Mouse (Mus musculus): Measurements from ENCODE around the gene Hist1h3i.
"Not testable (repeated sequence)": the region's sequence is repeated elsewhere in the genome, so short reads cannot be mapped to it uniquely, and the experiment has no call there.

- TF ChIP-seq CTCF (IDR thresholded peaks at IDR 0.05; ENCODE audit: low read depth) = not testable (repeated sequence)
- TF ChIP-seq EP300 (IDR thresholded peaks at IDR 0.05; ENCODE audit: low read depth) = peak; percentile 90
These were observed 32.8 kb downstream of the Hist1h3i start, which contains the start of gene Hist1h4k for GRCm38 (mm10) chr13:21750159-21751017.
